Mouse (Mus musculus): ENCODE measurements around the gene Pou4f2.

The Pou4f2 gene

DNA sequence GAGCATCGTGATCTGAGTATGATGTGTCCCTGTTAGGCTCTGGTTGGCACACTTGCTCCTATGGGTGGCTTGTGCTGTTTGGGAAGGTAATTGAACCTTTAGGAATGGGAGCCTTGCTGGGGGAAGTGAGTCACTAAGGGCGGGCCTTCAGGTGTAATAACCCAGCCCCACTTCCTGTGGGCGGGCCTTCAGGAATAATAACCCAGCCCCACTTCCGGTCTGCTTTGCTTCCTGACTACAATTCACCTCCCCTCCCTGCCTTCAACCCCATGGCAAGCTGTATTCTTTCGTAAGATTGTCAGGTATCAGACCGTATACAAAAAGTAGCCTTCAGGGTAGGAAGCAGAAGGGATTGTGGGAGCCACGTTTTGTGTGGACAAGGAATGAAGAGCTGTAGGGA is 45.7 kb downstream of the Pou4f2 start:
- DNase-seq = no peak

Measured in right cerebral cortex, postnatal 25 days (tissue).